Mouse (Mus musculus) midbrain, embryonic 10.5 days (tissue): ENCODE measurements around the gene Nfyc. TPM values are rescaled to one million over a fixed set of nuclear protein-coding genes. Genes with fewer than 3 reads are reported as not detected.

Experiments used
- DNase-seq: peaks from one replicate; pipeline ENCODE4 v3.0.0-alpha.2; 2017; ENCODE audit warnings: low spot score
- H3K27ac ChIP-seq: fragments of 300-500 bp; sonication (generic); replicated peaks from 2 replicates; pipeline ENCODE4 v1.5.1; 2016; ENCODE audit warnings: mild to moderate bottlenecking
- H3K27me3 ChIP-seq: fragments of 300-500 bp; sonication (generic); 2 replicates; pipeline ENCODE4 v1.6.1; 2016; ENCODE audit warnings: low read depth, mild to moderate bottlenecking; ENCODE audit not compliant: poor library complexity, severe bottlenecking
- H3K36me3 ChIP-seq: fragments of 300-500 bp; sonication (generic); 2 replicates; pipeline ENCODE4 v1.6.1; 2016; ENCODE audit warnings: mild to moderate bottlenecking, moderate library complexity
- H3K4me1 ChIP-seq: fragments of 300-500 bp; sonication (generic); 2 replicates; pipeline ENCODE4 v1.6.1; 2016
- H3K4me3 ChIP-seq: fragments of 300-500 bp; sonication (generic); 2 replicates; pipeline ENCODE4 v1.5.1; 2016; ENCODE audit warnings: mild to moderate bottlenecking, moderate library complexity
- H3K9me3 ChIP-seq: fragments of 300-500 bp; sonication (generic); replicated peaks from 2 replicates; pipeline ENCODE4 v1.6.1; 2016; ENCODE audit warnings: mild to moderate bottlenecking
- WGBS: fragments of 180-500 bp; shearing (Covaris S2); methylation state at CpG from one replicate; pipeline ENCODE4 v1.1.7; 2016; 5-methylcytosine and 5-hydroxymethylcytosine counted together
- polyA plus RNA-seq: library from polyadenylated mRNA; unstranded; fragments of >200 nt; fragmentation: Nextera tagmentation; extraction: Ambion mirVana; gene quantifications from 2 replicates; pipeline ENCODE4 v1.2.1, GENCODE M21; 2016

Nfyc gene
- 123 and 127 TPM in 2 replicates for polyA plus RNA-seq

DNA sequence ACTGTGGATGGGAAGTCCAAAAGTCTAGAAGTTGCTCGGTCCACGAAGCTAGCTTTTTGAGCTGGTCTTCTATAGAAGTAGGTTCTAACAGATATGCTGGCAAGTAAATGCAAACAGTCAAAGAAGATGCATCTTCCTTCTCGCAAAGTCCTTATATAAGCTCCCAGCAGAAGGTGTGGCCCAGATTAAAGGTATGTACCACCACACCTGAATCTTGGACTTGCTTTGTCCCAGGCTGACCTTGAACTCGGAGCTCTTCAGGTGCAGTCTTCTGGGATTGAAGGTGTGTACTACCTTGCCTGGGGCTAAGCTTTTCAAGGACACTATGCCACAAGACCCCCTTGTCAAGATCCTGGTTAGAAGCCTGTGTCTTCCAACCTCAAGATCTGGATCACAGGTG lies at the start of gene Nfyc:
TSS of gene Nfyc (minus strand) at position 101 of the 400 bp plus-strand sequence.
- 87% methylated on average over 4 of the region's 4 CpGs for WGBS
- Histone ChIP-seq H3K36me3 (no peaks in the 10 kb centered on the region), H3K9me3 (no peaks in the 10 kb centered on the region), H3K27ac (no peak within 1 kb of the TSS), H3K4me3 (no peak within 1 kb of the TSS), H3K4me1 (no peaks in the 10 kb centered on the region), H3K27me3 (no peaks in the 10 kb centered on the region)
- DNase-seq = no peak

DNA sequence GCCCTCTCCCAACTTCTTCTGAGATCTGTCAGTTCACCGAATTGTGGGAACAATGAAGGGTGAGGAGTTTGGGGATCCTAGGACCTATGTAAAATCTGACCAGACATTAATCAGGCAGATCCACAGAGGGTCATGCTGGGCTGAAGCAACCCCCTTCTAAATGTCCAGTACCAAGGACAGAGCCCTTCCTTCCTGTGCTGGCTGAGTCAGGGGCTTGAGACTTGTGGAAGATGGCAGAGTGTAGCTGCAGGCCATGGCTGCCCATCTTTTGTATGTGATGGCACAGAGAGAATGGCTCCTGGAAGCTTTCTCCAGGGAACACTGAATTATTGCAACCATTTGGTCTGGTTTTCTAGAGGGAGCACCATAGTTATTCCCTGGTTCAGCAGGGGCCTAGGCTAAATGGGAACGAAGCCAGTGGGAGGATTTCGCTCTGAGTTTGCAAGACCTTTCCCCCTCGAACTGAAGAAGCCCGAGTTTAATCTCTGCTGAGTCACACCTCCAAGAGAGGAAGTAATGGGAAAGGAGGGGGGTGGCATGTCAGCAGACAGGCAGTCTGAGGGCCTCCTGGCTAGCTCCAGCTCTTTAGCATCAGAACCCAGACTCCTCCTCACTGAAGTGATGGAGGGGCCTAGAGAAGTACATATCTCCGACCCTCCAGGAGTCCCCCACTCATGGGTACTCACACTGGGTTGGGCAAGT lies 49.5 kb upstream of the Nfyc start:
- H3K27ac ChIP-seq = peak overlapping the region; percentile 30; the same call in 1 of the 2 replicates
- WGBS = 56% methylated on average over 6 of the region's 6 CpGs
- H3K4me3 ChIP-seq = no peak overlapping the region
- H3K27me3 ChIP-seq = 0 out of 2 replicates have a peak, but pooled peaks cover 7% of the 10 kb centered on the region
- DNase-seq = no peak
- H3K4me1 ChIP-seq = peaks cover 50% of the 10 kb centered on the region
- no peaks in the 10 kb centered on the region for H3K9me3 ChIP-seq
- no peaks in the 10 kb centered on the region for H3K36me3 ChIP-seq

DNA sequence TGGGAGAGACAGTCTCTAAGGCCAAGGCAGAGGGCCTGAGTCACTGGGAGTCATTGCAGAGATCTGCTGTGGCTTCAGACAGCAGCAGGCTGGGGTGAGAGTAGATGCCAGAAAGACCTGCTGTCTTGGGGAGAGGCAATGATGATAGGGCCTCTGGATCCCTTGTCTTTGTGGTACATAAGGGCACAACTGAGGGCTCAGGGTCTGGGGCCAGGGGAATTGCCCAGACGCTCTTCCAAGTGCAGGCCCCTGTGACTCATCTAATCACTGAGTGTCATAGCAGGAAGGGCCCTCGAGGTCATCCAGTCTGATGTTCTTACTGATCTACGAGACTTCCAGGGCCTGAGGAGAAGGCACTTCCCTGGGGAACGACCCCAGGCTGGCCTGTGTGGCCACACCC lies 48.0 kb upstream of the Nfyc start:
- no peaks in the 10 kb centered on the region for H3K9me3 ChIP-seq
- no peaks in the 10 kb centered on the region for H3K36me3 ChIP-seq
- 70% methylated on average over 4 of the region's 4 CpGs for WGBS
- H3K27me3 ChIP-seq = 0 out of 2 replicates have a peak, but pooled peaks cover 7% of the 10 kb centered on the region
- no peak overlapping the region for H3K4me3 ChIP-seq
- H3K4me1 ChIP-seq = peaks cover 42% of the 10 kb centered on the region
- 0 out of 2 replicates have a peak overlapping the region, but pooled peaks have one; percentile 17 for H3K27ac ChIP-seq
- no peak for DNase-seq

DNA sequence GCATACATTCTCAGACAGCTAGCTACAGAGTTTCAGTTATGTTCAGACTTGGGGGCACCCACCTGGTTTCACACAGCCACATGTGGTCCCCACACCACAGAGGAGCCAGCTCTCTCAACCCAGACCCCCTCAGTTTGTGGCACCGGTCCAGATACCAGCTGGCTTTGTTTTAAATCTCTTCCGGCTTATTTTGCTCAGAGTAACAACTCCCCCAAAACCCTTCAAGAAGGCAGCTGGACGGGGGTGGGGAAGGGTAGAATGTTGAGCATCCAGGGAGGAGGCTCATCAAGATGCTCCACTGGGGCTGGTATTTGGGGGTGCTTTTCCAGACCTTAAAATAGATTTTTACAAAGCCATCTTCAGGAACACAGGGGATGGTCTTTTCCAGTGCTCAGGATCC lies 47.4 kb upstream of the Nfyc start:
- no peak overlapping the region for H3K27ac ChIP-seq
- peaks cover 42% of the 10 kb centered on the region for H3K4me1 ChIP-seq
- no peak for DNase-seq
- H3K36me3 ChIP-seq = no peaks in the 10 kb centered on the region
- no peaks in the 10 kb centered on the region for H3K9me3 ChIP-seq
- H3K27me3 ChIP-seq = 0 out of 2 replicates have a peak, but pooled peaks cover 7% of the 10 kb centered on the region
- H3K4me3 ChIP-seq = no peak overlapping the region
- WGBS = 81% methylated on average over 3 of the region's 3 CpGs

DNA sequence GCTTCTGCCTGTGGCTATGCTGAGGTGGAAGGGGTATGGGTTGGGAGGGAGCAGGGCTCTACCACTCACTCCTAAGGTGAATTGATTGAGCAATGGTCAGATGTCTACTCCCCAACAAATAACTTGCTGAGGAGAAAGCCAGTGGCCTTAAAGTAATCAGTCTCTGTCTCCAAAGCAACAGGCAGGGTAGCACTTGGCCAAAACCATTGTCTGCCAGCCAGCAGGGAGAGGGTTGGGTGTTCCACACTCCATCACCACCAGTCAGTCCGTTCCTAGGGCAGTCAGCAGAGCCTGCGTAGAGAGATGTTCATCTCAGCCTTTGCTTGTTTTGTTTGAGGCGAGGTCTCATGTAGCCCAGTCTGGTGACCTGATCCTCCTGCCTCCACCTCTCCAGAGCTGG lies 44.6 kb upstream of the Nfyc start:
- no peak overlapping the region for H3K4me3 ChIP-seq
- H3K4me1 ChIP-seq = peaks cover 21% of the 10 kb centered on the region
- DNase-seq = no peak
- H3K36me3 ChIP-seq = no peaks in the 10 kb centered on the region
- H3K27ac ChIP-seq = no peak overlapping the region
- H3K9me3 ChIP-seq = no peaks in the 10 kb centered on the region
- WGBS = 82% methylated on average over 3 of the region's 3 CpGs
- H3K27me3 ChIP-seq = no peaks in the 10 kb centered on the region

DNA sequence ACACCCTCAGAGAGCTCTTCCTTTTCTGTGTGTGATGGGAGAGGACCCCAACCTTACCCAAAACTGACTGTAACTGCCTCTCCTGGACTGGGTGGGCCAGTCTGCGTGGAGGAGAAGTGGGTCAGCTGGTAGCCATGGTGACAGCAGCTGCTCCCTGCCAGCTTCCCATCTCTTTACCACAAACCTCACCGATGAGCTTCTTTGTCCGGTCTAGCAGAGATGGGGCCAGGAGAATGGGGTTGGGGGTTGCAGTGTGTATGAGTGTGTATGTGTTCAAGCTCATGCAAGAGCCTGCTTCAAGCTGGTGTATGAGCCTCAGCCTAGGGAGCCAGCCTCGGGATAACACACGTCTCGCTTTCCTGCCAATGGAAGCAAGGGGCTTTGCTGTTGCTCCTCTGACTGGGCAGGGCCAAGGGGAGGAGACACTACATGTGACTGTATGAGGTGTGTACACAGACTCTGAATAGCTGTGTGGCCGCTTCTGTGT lies 38.9 kb upstream of the Nfyc start:
- no peaks in the 10 kb centered on the region for H3K27me3 ChIP-seq
- H3K36me3 ChIP-seq = no peaks in the 10 kb centered on the region
- peak overlapping the region; percentile 55 for H3K27ac ChIP-seq
- H3K4me1 ChIP-seq = peaks cover 24% of the 10 kb centered on the region
- DNase-seq = no peak
- H3K9me3 ChIP-seq = no peaks in the 10 kb centered on the region
- 64% methylated on average over 7 of the region's 7 CpGs for WGBS
- no peak overlapping the region for H3K4me3 ChIP-seq

DNA sequence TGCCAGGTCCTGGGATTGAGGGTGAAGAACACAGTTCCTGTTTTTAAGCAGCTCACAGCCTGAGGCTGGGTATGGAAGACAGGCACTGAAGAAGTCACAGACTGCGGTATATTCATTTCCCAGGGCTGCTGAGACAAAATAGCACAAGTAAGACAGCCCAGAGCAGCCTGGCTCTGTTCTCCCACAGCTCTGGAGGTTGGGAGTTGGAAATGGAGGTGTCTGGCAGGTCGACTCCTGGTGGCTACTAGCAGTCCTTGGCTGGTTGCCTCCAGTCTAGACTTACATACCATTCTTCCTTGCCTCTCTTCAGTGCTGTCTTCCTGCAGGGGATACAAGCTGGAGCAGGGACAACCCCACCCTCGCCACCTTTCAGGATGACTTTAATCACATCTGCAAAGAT lies 37.6 kb upstream of the Nfyc start:
- H3K4me3 ChIP-seq = no peak overlapping the region
- H3K36me3 ChIP-seq = no peaks in the 10 kb centered on the region
- DNase-seq = no peak
- 76% methylated on average over 3 of the region's 3 CpGs for WGBS
- H3K27me3 ChIP-seq = no peaks in the 10 kb centered on the region
- H3K27ac ChIP-seq = no peak overlapping the region
- H3K9me3 ChIP-seq = no peaks in the 10 kb centered on the region
- H3K4me1 ChIP-seq = peaks cover 22% of the 10 kb centered on the region

DNA sequence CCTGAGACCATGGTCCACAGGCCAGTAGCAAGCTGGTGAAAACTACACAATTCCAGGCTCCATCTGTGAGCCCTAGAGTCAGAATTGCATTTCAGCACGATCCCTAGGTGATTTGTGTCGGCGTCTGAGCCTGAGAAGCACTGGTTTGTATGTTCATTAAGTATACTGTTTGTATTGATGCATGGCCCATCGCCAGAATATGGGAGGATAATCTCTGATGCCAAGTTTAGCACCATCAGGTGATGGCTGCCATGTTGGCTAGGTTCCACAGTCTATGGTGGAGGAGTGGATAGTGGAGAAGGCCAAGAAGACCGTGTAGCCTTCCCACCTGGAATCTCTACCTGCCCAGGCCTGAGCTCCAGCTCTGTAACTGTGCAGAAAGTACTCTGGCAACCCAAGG lies 36.9 kb upstream of the Nfyc start:
- Histone ChIP-seq H3K9me3 (no peaks in the 10 kb centered on the region), H3K4me3 (no peak overlapping the region)
- WGBS = 89% methylated on average over 5 of the region's 5 CpGs

DNA sequence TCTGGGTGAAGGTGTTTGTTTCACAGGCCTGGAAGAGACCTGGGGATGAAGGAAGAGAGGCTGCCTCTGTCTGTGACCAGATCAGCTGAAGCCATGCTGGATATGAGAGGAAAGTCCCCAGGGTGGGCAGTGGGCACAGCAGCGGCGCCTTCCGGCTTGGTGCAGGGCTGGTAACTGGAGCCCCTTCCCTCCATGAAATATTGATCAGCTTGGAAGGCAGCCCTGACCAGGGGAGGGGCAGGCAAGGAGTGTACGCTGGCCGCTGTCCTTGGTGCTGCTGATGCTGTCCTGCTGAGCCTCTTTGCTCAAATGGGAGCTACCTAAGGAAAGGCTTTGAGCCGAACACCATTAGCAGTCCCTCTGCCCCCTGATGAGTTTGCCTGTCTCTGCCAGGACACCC lies 34.8 kb upstream of the Nfyc start:
- no peaks in the 10 kb centered on the region for H3K36me3 ChIP-seq
- WGBS = 12% methylated on average over 6 of the region's 6 CpGs

More for the DNA sequence above, 36.9 kb upstream of the Nfyc start:
- no peak for DNase-seq
- no peak overlapping the region for H3K27ac ChIP-seq
- H3K36me3 ChIP-seq = no peaks in the 10 kb centered on the region
- H3K4me1 ChIP-seq = peaks cover 22% of the 10 kb centered on the region
- H3K27me3 ChIP-seq = no peaks in the 10 kb centered on the region

DNA sequence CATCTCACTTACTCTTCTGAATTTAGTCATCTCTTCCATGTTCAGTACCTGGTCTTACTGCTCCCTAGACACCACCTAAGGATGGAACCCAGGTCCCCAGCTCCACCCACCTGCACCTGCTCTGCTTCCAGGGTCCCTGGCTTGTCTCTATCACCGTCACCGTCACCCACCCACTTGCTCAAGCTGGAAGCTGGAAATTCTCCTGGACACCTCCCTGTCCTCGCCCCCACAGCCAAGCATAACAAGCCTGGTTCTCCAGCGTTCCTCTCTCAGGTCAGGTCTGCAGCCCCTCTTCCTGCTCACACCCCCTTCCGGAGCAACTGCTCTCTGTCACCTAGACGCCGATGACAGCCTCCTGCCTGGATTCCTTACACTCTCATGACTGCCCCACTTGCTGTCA lies 28.5 kb upstream of the Nfyc start:
- Histone ChIP-seq H3K27me3 (peaks cover 39% of the 10 kb centered on the region), H3K9me3 (no peaks in the 10 kb centered on the region), H3K27ac (no peak overlapping the region), H3K36me3 (no peaks in the 10 kb centered on the region), H3K4me1 (peaks cover 28% of the 10 kb centered on the region), H3K4me3 (no peak overlapping the region)
- 83% methylated on average over 7 of the region's 7 CpGs for WGBS
- DNase-seq = no peak

More for the DNA sequence above, 34.8 kb upstream of the Nfyc start:
- H3K4me3 ChIP-seq = no peak overlapping the region
- H3K27me3 ChIP-seq = no peaks in the 10 kb centered on the region
- no peaks in the 10 kb centered on the region for H3K9me3 ChIP-seq
- peak; percentile 45 for DNase-seq
- H3K27ac ChIP-seq = no peak overlapping the region
- H3K4me1 ChIP-seq = peaks cover 21% of the 10 kb centered on the region

DNA sequence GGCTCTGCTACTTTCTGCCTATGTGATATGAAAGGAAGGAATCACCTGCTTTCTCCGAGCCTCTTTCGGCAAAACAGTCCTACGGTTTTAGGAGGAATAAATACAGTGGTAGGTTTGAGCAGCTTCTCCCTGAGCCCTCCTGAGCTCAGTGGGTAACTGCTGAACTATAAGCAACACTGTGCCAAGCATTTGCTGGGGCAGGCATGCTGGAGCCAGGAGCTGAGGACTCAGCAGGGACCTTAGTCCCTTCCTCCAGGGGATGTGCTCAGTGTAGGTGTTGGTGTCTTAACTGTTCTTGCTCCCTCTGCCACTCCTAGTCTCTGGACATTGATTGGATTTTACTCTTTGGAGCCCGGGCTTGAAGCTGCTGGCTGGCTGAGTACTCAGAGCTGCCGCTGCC lies 25.0 kb upstream of the Nfyc start:
- Histone ChIP-seq H3K9me3 (no peaks in the 10 kb centered on the region), H3K27ac (no peak overlapping the region), H3K4me3 (no peak overlapping the region), H3K27me3 (peaks cover 64% of the 10 kb centered on the region), H3K36me3 (no peaks in the 10 kb centered on the region), H3K4me1 (peaks cover 31% of the 10 kb centered on the region)
- WGBS = 49% methylated on average over 5 of the region's 5 CpGs
- no peak for DNase-seq

DNA sequence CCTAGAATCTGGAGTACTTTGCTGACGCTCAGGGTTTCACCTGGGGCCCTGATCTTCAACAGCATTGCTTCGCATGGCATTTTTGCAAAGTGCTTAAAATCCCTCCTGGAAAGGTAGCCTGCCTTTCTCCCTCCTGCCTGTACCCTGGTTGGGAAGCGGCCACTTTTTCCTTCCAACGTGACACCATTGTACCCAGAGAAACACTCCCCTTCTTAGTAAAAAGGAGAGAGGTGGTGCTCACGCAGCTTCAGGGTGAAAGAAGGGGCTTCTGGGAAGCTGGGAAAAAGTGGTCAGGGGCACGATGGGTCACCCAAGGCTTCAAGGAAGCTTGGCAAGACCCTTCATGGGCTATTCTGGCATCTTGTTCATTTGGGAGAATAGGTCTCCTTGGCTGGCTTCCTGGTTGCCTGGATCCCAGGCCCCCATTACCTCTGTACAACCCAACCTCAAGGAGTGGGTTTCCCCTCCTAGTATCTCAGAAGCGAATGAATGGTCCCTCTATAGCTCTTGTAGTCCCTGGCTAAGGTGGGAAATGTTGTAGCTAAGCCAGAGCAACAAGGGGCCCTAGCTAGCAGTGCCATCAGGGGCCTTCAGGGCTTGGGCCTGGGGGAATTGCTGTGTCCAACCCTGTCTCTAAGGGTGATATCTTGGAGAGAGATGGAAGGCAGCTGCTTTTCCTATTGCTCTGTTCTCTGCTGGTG lies 24.1 kb upstream of the Nfyc start:
- peaks cover 31% of the 10 kb centered on the region for H3K4me1 ChIP-seq
- H3K4me3 ChIP-seq = peak overlapping the region; percentile 63
- H3K27me3 ChIP-seq = peaks cover 69% of the 10 kb centered on the region
- WGBS = 12% methylated on average over 7 of the region's 7 CpGs
- no peaks in the 10 kb centered on the region for H3K9me3 ChIP-seq
- DNase-seq = no peak
- no peaks in the 10 kb centered on the region for H3K36me3 ChIP-seq
- H3K27ac ChIP-seq = peak overlapping the region; percentile 83
